In genomic region chr1:91630206-91630605, GRCm38 (mm10) we compare ENCODE assay signal across 13 mouse cellular contexts.
DNase-seq lines count a peak whose midpoint lies in the region; ATAC-seq and TF ChIP-seq lines count a peak whose summit lies in the region.
"Had no signal": no experiment of that assay in that cellular context is flagged by ENCODE, and none has a peak within 500 bp of the region (broad histone marks: within the 10 kb centered on the region; RNA-seq: fewer than 3 reads in every experiment).

No protein-coding gene starts in this region.

- no peak overlapping the region for H3K27ac ChIP-seq in kidney, embryonic 16.5 days (ENCODE audit: low read length)
- peak overlapping the region; percentile 38; the same call in 1 of the 2 replicates for H3K27ac ChIP-seq in limb, embryonic 14.5 days (replicated peaks; ENCODE audit: low read depth, low read length)
- H3K27ac ChIP-seq: forebrain, embryonic 15.5 days; kidney, postnatal 0 days had no signal

- H3K4me3 ChIP-seq in kidney, embryonic 16.5 days (ENCODE audit: low read length) = no peak overlapping the region
- no peak overlapping the region for H3K4me3 ChIP-seq in limb, embryonic 14.5 days (replicated peaks; ENCODE audit: low read length)
- H3K4me3 ChIP-seq: erythroblast, embryonic 14.5 days; forebrain, embryonic 15.5 days had no signal

- peaks cover 6% of the 10 kb centered on the region; the same call in 1 of the 2 replicates for H3K4me1 ChIP-seq in kidney, embryonic 16.5 days (ENCODE audit: insufficient read depth, low read length)
- peaks cover 40% of the 10 kb centered on the region for H3K4me1 ChIP-seq in limb, embryonic 14.5 days (ENCODE audit: control insufficient read depth, insufficient read depth, low read length)
- H3K4me1 ChIP-seq: forebrain, embryonic 15.5 days had no signal

- TF ChIP-seq POLR2A in limb, embryonic 14.5 days (IDR thresholded peaks at IDR 0.05; ENCODE audit: borderline replicate concordance, extremely low read depth, insufficient read depth, insufficient read length) = no peak

- H3K27me3 ChIP-seq in kidney, embryonic 16.5 days (ENCODE audit: insufficient read depth, low read length) = peaks cover 12% of the 10 kb centered on the region; the same call in 1 of the 2 replicates
- no peaks in the 10 kb centered on the region for H3K27me3 ChIP-seq in limb, embryonic 14.5 days (ENCODE audit: control insufficient read depth, insufficient read depth, low read length)
- H3K27me3 ChIP-seq: forebrain, embryonic 15.5 days had no signal

- no peaks in the 10 kb centered on the region for H3K36me3 ChIP-seq in kidney, embryonic 16.5 days (ENCODE audit: insufficient read depth, low read length)
- H3K36me3 ChIP-seq in limb, embryonic 14.5 days (ENCODE audit: control insufficient read depth, insufficient read depth, low read length) = no peaks in the 10 kb centered on the region
- H3K36me3 ChIP-seq: forebrain, embryonic 15.5 days had no signal

- no peak for ATAC-seq in kidney, embryonic 16.5 days (ENCODE audit: low FRiP score, low TSS enrichment)
- ATAC-seq in limb, embryonic 14.5 days (ENCODE audit: low FRiP score, low read depth) = no peak
- ATAC-seq in granulocyte monocyte progenitor cell, adult 5-6 weeks (replicated peaks; ENCODE audit: poor library complexity, severe bottlenecking) = no peak
- ATAC-seq: forebrain, embryonic 15.5 days had no signal

- DNase-seq in kidney, postnatal 10 days = peak; percentile 43
- peak; percentile 31 for DNase-seq in adrenal gland, postnatal 25 days
- peak; percentile 59 for DNase-seq in limb, embryonic 14.5 days (ENCODE audit: low spot score)
- DNase-seq in thymus, postnatal 25 days = peak; percentile 72
- no peak for DNase-seq in layer of hippocampus, adult 11-12 months (ENCODE audit: low spot score)
- DNase-seq: heart, adult 18-20 months; lung, adult 18-20 months; lung, postnatal 36 days had no signal

- H3K9ac ChIP-seq in kidney, embryonic 16.5 days (replicated peaks; ENCODE audit: low read length) = no peak overlapping the region
- H3K9ac ChIP-seq in limb, embryonic 14.5 days (ENCODE audit: low read depth, low read length, severe bottlenecking) = no peak overlapping the region
- H3K9ac ChIP-seq: forebrain, embryonic 15.5 days had no signal

- no peaks in the 10 kb centered on the region for H3K9me3 ChIP-seq in kidney, embryonic 16.5 days (ENCODE audit: low read length)
- no peaks in the 10 kb centered on the region for H3K9me3 ChIP-seq in limb, embryonic 14.5 days (ENCODE audit: control insufficient read depth, low read length)
- H3K9me3 ChIP-seq: forebrain, embryonic 15.5 days had no signal

- WGBS in kidney, embryonic 16.5 days = 33% methylated on average over 12 of the region's 12 CpGs
- 18% methylated on average over 12 of the region's 12 CpGs for WGBS in limb, embryonic 14.5 days

- H3K4me2 ChIP-seq in kidney, embryonic 16.5 days (replicated peaks; ENCODE audit: low read depth, low read length) = no peak overlapping the region
- H3K4me2 ChIP-seq in limb, embryonic 14.5 days (replicated peaks; ENCODE audit: low read depth, low read length, severe bottlenecking) = no peak overlapping the region
- H3K4me2 ChIP-seq: forebrain, embryonic 15.5 days had no signal
